Mouse (Mus musculus): ENCODE results near the gene Car5a.

The Car5a gene

DNA sequence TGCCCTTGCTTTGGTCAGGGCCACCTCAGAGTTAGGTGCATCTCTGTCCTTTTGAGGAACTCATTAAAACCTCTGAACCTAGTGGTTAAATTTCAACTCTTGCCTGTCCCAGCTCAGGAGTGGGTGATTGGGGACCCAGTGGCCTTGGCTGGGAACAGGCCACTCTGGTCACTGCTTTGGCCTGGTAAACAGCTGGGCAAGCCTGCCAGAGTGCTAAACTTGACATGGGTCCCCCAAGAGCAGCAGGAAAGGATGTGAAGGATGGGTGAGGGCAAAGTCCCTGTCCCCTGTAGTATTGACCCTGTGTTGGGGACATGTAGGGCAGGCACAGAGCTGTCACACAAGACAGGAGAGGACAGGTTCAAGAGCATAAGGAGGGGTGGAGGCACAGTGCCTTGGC is at the start of gene Car5a:
TSS of gene Car5a (minus strand) at position 74 of the 400 bp plus-strand sequence.
- no peak for DNase-seq

DNA sequence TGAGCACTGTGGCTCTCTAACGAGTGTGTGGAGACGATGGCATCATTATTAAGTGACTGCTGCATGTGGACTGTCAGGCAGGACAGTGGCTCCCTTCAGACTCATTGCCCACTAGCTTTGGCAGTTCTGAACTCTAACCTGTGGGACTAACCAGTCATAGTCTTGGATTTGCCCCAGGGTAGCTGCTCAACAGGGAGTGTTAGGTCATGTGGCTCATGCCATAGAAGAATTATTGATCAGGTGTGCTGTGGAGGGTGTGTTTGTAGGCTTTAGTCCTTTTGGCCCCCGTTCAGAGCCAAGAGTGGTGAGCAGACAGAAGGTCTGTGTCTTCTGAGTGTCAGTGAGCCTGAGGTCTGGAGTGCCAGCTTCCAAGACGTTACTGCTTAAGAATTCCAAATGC is 48.2 kb upstream of the Car5a start:
- DNase-seq: no peak

DNA sequence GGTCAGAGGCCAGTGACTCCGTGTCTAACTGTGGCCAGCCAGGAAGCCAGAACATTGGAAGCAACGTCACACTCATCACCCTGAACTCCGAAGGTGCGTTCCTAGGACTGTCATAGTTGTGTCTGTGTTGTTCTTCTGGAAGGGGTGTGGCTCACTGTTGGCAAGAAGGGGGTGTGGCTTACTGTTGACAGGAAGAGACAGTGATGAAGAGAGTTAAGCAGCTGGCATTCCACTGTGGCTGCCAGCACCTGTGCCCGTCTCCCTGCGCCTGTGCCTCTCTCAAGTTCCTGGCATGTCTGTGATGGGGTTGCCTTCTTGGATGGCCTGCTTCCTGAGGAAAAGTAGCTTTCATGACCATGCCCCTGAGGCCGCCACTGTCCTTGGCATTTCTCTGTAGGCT is 46.9 kb upstream of the Car5a start:
- no peak for DNase-seq

DNA sequence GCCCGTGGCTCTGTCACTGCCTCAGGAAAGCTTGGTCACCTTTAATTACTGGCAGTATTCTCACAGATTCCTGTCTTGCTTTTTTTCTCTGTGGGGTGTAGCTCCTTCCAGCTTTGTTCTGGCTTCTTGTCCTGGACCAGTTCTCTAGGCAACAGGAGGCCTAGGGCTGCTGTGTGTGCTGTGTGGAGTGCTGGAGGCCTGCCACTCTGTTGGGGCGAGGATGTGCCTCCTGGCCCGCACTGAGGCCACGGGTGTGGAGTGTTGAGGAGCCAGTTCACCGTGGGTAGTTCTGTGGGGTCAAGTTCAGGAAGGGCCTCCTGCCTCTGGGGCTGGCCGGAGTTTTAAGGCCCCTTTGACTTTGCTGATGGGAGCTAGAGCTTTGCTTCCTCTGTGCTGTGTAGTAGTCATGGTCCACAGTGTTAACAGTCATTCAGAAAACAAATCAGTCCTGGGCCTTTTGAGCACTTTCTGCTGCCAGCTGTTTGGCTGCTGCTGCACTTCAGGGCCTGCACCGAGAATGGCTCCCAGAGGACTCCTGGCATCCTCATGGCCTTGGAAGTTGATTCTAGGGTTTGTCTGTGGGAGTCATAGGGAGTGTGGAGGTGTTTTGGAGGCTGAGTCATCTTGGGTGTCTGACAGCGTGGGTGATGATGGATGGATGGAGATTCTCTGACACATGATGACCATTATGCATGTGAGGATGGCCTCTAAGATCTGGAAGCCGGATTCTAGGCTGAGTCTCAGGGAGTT is 46.0 kb upstream of the Car5a start:
- DNase-seq: peak in 1 of 2 experiments; percentile 49

DNA sequence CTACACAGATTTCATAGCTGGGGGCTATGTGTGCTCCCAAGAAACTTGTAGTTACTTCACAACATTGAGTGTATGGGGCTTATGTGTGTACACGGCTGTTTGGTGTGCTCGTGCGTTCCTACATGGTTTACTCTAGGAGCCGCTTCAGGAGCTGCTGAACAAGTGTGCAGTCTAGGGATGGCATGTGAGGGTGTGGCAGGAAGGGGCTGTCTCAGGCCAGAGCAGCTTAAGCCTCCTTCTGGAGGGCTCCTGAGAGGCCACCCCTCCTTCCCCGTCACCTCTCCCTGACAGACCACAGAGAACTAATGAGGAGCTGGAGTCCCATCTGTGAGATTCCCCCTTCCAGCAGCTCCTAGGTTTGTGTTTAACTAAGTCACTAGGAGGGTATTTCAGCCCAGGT is 43.2 kb upstream of the Car5a start:
- DNase-seq: no peak

DNA sequence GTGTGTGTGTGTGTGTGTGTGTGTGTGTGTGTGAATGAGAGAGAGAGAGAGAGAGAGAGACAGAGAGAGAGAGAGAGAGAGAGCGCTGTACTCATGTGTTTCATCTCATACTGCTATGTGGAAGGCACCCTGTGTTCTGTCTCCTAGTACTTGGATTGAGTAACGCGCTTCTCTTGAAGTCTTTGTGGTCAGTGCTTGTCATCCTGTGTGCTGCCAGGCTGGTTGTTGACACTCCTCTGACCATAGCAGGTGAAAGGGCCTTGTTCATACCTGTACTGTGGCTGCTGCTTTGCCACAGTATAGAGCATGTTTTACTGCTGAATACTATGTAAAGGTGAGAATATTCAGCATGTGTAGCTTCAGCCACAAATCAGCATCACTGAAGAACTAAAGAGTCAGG is 41.0 kb upstream of the Car5a start:
- DNase-seq: no peak

DNA sequence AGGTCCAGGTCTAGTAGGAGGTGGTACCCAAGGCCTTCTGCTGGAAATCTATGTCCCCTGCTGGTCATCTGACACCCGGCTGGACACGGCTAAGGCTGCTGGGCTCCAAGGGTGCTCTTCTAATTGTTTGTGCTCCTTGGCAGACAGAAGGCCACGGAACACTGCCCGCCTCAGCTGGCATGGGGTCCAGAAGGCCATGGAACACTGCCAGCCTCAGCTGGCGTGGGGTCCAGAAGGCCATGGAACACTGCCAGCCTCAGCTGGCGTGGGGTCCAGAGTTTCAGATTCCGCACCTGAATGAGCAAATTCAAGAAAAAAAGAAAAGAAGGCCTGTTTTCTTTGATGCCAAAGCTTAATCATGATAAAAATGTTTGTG is 36.8 kb upstream of the Car5a start:
- peak; percentile 79 to 81 for DNase-seq

DNA sequence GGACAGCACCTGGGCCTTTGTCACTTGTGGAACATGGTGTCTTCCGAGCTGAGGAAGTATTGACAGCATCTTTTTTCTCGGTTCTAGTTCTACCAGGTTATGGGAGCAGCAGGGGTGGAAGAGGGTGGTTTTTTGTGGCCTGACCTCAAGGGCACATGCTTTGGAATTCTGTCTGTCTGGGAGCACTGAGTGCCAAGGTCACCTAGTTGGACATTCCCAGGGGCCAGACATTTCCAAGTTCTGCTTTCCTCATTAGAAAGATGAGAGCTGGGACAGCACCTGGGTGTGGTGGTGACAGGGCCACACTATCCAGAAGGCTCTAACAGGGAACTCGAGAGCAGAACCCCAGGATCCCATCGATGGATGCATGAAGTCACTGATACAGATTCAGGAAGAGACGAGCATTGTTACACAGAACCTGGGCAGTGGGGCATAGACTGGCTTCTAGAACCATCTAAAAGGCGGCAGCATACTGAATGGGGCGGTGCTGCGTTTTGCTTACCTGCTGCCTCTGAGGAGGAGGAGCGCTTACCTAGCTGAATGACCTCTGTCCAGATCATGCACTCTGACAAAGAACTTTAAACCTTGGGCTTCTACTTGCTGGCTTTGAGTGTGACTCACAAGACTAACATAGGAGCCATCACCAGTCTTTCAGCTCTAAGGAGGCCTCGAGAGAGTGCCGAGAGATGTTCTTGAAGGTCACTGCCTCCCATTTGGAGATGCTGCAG is 36.3 kb upstream of the Car5a start:
- DNase-seq: no peak

DNA sequence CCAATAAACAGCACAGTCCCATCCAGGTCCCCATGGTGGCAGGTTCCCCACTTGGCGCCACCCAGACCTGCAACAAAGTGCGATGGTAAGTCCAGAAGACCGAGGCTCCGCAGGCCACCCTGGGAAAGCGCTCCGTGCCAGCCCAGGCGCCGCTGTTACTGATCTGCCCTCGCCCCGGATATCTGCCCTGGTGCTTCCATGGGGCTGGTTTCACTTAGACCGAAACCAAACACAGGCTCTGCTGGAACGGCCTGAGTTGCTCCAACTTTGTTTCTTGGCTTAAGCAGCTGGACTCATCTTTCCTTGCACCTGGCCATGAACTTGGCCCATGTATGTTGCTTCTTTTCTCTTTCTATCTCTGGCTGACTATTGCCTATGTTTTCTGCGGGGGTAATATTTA is 34.0 kb upstream of the Car5a start:
- no peak for DNase-seq

DNA sequence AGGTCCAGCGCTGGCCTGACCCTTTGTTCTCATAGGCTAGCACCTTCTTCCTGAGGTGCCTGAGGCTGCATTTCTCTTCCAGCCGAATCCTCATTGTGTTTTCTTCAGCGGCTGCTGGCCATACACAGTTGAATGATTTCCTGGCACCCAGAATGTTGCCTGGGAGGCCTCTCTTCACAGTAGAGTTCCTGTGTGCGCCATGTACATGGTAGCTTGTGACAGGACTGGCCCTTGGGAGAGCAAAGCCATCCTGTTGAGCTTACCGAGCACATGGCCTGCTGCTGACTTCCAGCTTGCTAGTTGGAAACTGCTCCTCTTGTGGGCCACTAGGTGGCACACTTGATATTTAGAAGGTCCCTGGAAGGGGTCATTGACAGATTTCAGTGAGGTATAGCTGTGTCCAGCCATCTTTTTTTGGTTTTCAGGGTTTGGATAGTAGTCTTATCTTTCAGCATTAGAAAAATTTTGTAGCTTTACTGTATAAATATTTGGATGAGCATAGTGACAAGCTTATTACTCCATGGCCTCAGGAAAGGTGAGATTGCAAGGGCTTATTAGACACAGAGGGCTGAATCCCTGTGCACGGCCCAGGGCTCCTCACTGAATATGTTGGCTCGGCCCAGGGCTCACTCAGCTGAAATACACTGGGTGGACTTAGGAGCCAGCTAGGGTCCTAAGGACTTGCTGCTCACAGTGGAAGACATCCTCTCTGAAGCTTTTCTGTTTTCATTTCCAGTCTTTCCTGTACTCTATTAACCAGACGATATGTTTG is 33.3 kb upstream of the Car5a start:
- DNase-seq: peak; percentile 71 to 79

DNA sequence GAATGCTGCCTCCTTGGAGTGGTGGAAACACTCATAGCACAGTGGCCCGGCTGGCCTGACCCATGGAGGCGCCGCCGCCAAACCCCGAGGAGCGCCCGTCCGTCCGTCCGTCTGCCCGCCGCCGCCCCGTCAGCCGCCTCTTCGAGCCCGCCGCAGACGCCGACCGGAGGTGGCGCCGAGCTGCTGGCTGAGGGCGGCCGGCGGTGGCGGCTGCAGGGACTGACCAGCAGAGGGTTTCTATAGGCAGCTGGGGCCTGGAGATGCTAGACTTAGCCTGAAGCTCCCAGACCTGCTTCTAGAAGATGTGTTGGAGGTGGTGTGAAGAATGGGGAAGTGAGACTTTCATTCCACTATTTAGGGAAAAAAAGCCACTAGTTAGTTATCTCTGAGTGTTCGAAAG is 29.2 kb upstream of the Car5a start:
- DNase-seq: no peak

DNA sequence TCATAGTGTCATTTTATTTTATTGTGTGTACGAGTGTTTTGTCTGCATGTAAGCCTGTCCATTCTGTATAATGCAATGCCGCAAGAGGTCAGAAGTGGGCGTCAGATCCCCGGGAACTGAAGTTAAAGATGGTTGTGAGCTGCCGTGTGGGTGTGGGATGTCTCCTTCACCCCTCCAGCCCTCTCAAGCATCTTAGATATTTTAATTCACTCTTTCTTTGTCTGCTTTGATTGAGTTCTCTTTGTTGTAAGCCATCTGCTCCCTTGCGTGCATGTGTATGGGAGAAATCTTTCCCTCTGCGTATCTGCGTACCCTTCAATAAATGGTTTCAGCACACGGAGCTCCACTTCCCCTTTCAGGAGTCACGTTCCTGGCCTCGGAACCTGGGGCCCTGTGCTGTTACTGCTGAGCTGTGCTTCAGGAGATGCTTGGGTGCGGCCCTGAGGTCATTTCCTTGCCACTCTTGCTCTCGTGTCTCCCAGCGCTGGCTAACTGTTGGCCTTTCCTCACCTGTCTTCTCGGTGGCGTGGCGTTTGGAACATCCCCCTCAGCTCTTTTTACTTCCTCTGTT is 26.9 kb upstream of the Car5a start:
- DNase-seq: no peak

DNA sequence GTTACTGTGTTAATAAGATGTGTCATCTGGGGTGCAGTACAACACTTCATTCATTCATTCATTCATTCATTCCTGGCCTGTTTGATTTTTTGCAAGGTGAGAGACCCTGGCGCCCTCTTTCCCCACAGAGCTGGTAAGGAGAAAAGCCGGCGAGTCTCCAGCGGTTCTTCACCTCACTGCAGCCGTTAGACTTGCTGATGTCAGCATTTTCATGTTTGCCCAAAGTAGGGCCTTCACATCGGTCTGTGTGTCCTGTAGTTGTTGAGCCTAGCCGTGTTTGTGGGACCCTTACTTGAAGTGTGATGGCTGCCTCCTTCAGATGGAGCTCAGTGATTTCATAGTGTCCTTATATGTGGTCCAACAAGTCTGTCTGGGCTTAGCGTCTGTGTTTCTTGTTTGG is 25.5 kb upstream of the Car5a start:
- no peak for DNase-seq

DNA sequence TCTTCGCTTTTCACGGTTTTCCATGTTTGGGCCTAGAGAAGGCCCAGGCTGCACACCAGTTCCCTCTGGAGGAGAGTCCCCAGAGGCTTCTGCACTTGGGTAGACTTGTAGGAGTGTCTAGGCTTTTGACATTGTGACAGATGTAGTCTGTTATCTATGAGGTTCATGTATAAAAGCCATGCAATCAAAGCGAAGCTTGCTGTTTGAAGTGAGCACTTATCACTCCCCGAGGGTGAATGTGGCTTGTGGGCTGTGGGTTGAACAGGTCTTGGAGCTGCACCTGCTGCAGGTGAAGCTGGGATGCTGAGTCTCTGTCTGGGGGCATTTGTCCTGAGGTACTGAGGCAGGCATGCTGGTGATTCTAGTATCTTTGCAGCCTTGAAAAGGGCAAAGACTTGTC is 23.8 kb upstream of the Car5a start:
- no peak for DNase-seq

DNA sequence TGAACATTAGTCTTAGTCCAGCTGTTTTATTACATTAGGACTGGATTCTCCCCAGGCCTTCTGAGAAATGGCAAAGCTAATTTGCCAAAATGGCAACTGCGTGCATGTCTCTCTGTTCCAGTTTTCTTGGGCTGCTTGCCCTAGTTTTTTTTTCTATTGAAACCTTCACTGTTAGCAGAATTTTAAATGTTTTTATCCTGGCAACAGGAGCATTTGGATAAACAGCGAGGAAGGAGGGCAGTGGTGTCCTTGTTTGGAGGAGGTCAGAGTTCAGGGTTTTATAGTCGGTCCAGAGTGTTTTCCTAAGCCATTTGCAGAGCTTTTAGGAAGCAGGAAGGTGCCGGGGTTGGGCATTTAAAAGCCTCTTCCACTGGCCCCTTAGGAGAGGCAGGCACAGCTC is 23.3 kb upstream of the Car5a start:
- DNase-seq: no peak

DNA sequence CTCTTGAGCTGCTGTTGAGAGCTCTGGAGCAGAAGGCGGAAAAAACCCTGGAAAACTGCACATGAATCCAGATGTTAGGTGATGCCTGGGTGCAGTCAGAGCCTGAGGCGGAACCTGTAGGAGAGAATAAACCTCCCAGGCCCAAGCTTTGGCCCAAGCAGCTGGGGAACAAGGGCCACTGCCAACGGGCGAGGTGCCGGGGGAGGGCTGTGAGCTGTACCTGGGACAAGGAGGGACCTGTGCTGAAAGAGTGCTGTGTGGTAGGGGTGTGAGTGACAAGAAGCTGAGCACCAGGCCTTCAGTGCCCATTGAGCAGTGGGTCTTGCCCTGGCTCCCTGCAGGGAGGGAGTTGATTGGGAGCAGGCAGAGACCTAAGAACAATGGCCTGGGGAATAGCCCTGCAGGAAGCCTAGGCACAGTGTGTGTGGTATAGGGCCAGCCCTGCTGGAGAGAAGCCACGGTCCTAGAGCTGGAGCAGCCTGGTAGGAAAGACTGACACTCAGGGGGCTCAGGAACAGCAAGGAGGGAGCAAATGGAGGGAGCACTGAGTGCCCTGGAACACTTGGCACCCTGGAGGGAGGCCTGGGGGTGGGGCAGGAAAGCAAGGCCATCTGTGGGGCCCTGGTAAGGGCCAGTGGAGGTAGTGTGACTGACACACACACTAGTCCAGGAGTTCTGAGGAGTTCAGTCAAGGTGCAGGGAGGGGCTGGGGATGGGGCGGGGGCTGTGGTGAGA is 22.2 kb upstream of the Car5a start:
- peak in 1 of 2 experiments; percentile 40 for DNase-seq

DNA sequence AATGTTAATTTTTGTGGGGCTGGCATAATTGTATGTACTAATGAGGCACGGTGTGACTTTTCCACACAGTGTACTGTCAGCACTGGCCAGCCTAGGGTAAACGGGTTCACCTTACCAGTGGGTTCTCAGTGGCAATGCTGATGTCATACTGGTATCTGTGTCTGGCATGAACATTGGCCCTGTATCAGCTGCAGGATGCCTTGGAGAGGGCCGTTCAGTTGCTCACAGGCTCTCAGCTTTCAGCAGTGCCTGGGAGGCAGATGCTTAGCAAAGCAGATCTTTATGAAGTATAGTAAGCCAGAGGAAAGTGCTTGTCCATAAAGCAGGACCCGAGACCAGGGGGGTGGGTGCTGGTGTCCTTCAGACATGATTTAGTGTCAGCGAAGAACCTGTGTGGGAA is 21.4 kb upstream of the Car5a start:
- no peak for DNase-seq

DNA sequence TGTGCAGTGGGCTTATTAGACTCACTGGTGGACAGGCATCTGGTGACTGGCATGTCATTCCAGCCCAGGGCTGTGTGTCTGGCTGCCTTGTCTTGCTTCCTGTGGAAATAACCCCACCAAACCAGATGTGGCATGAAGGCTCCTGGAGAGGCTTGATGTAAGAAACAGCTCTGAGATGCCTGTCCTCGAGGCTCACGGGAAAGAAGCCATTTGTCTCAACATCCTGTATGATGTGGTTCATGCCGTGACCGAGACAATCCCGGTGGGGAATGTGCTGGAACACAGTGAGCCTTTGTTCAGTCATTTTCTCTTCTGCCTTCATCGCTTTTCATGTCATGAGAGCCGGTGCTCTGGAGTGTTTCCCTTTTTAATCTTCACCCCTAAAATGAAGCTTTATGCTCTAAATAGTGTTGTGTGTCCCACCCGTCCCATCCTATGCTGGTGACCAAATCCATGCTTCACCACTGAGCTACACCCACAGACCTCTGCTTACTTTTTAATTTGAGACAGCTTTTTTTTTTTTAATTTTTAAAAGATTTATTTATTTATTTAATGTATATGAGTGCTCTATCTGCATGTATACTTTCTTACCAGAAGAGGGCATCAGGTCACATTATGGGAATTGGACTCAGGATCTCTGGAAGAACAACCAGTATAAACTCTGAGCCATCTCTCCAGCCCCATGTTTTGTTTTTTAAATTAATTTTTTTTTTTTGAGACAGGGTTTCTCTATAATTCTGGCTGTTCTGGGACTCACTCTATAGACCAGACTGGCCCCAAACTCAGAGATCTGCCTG is 20.2 kb upstream of the Car5a start:
- no peak for DNase-seq

DNA sequence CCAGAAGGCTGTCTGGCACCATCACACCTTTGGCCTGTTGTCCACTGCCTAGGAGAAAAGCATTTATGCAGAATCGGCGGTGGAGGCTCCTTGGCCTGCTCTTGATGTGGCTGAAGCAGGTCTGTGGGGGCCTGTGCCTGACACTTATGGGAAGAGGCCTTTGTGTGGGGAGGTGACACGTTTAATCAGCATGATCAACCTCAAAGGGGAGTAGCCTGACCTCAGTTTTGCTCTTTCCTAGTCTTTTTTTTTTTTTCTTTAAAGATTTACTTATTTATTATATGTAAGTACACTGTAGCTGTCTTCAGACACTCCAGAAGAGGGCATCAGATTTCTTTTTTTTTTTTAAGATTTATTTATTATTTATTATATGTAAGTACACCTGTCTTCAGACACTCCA is 18.2 kb upstream of the Car5a start:
- no peak for DNase-seq

DNA sequence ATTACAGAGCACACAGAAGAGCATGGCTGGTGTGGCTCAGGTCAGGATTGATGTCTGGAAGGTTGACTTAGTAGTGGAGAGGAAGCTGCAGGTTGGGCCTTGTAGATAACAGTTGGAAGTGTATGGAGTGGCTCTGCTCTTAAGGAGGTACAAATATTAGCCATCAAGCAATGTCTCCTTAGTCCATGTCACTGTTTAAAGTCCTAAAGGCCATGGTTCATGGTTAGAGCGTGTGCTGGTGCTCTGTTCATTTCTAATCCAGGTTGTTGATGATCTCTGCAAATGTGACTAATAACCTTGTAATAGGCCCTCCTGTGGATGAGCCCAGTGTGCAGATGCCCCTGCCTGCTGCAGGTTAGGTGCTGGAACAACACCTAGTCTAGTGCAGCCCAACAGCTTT is 13.7 kb upstream of the Car5a start:
- no peak for DNase-seq

DNA sequence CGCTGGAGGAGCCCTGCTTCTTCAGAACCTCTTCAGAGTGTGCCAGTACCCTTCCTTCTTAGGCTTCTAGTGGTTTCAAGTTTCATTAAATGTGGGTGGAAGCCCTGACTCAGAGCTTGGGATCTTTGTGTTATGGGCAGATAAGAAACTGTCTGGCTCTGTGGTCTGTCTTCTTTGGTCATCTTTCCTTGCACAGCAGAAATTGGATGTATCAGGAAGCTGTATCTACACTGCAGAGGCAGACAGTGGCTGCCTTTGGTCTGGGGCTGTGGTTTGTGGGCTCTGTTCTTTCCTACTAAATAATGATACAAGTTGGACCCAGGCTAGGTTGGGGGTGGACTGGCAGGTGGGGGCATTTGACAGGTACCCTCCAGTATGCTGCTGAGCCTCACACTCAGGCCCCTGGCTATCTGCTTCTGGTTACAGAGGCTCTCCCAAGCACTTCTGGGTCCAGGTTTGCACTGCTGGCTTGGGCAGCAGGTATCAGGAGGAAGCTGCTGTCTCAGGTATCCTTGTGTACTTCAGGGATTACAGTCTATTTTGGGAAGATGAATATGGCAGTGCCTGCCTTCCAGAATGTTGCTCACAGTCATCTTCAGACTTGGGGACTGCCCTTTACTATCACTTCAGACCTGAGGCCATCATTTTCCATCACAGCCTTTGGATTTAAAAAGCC is 11.3 kb upstream of the Car5a start:
- DNase-seq: no peak

All from cerebellum, postnatal 10 days (tissue).